Mouse (Mus musculus): ENCODE results near the gene Apaf1. TPM values are rescaled to one million over a fixed set of nuclear protein-coding genes. Genes with fewer than 3 reads are reported as not detected.

Apaf1 gene
- polyA plus RNA-seq, 1 experiment from 2014 or later: 20.4 TPM

GRCm38 (mm10) chr10:91005858-91006538, 76.6 kb downstream of the Apaf1 start:
- Histone ChIP-seq H3K9ac (replicated peaks; ENCODE audit: low read depth, low read length) (no peak overlapping the region), H3K27me3 (ENCODE audit: control insufficient read depth, insufficient read depth, low read length) (no peaks in the 10 kb centered on the region), H3K36me3 (ENCODE audit: control insufficient read depth, insufficient read depth, low read length) (no peaks in the 10 kb centered on the region), H3K27ac (ENCODE audit: low read depth, low read length) (no peak overlapping the region), H3K9me3 (ENCODE audit: control insufficient read depth, low read length) (no peaks in the 10 kb centered on the region), H3K4me1 (ENCODE audit: control insufficient read depth, insufficient read depth, low read length) (0 out of 2 replicates have a peak, but pooled peaks cover 3% of the 10 kb centered on the region), H3K4me3 (ENCODE audit: low read depth, low read length) (no peak overlapping the region), H3K4me2 (ENCODE audit: low read depth, low read length) (no peak overlapping the region)
- ATAC-seq (ENCODE audit: low read depth): no peak
- 84% methylated on average over 12 of the region's 12 CpGs for WGBS

GRCm38 (mm10) chr10:91001421-91001820, 81.1 kb downstream of the Apaf1 start:
- Histone ChIP-seq H3K9ac (replicated peaks; ENCODE audit: low read depth, low read length) (no peak overlapping the region), H3K27me3 (ENCODE audit: control insufficient read depth, insufficient read depth, low read length) (no peaks in the 10 kb centered on the region), H3K4me3 (ENCODE audit: low read depth, low read length) (no peak overlapping the region), H3K27ac (ENCODE audit: low read depth, low read length) (no peak overlapping the region), H3K9me3 (ENCODE audit: control insufficient read depth, low read length) (no peaks in the 10 kb centered on the region), H3K36me3 (ENCODE audit: control insufficient read depth, insufficient read depth, low read length) (0 out of 2 replicates have a peak, but pooled peaks cover 3% of the 10 kb centered on the region), H3K4me2 (ENCODE audit: low read depth, low read length) (no peak overlapping the region), H3K4me1 (ENCODE audit: control insufficient read depth, insufficient read depth, low read length) (0 out of 2 replicates have a peak, but pooled peaks cover 3% of the 10 kb centered on the region)
- ATAC-seq (ENCODE audit: low read depth): no peak
- WGBS: 60% methylated on average over 13 of the region's 13 CpGs

GRCm38 (mm10) chr10:90999899-91000298, 82.7 kb downstream of the Apaf1 start:
- Histone ChIP-seq H3K4me2 (ENCODE audit: low read depth, low read length) (no peak overlapping the region), H3K27me3 (ENCODE audit: control insufficient read depth, insufficient read depth, low read length) (no peaks in the 10 kb centered on the region), H3K9ac (replicated peaks; ENCODE audit: low read depth, low read length) (no peak overlapping the region), H3K9me3 (ENCODE audit: control insufficient read depth, low read length) (no peaks in the 10 kb centered on the region), H3K36me3 (ENCODE audit: control insufficient read depth, insufficient read depth, low read length) (peaks cover 7% of the 10 kb centered on the region; the same call in 1 of the 2 replicates), H3K27ac (ENCODE audit: low read depth, low read length) (no peak overlapping the region), H3K4me3 (ENCODE audit: low read depth, low read length) (no peak overlapping the region), H3K4me1 (ENCODE audit: control insufficient read depth, insufficient read depth, low read length) (0 out of 2 replicates have a peak, but pooled peaks cover 3% of the 10 kb centered on the region)
- no peak for ATAC-seq (ENCODE audit: low read depth)
- WGBS: 83% methylated on average over 5 of the region's 5 CpGs

- H3K9ac ChIP-seq (replicated peaks; ENCODE audit: low read depth, low read length): no peak overlapping the region
- no peaks in the 10 kb centered on the region for H3K9me3 ChIP-seq (ENCODE audit: control insufficient read depth, low read length)
- H3K4me3 ChIP-seq (ENCODE audit: low read depth, low read length): no peak overlapping the region
- H3K27ac ChIP-seq (ENCODE audit: low read depth, low read length): no peak overlapping the region
- ATAC-seq (ENCODE audit: low read depth): no peak
- H3K4me1 ChIP-seq (ENCODE audit: control insufficient read depth, insufficient read depth, low read length): no peaks in the 10 kb centered on the region
- no peaks in the 10 kb centered on the region for H3K27me3 ChIP-seq (ENCODE audit: control insufficient read depth, insufficient read depth, low read length)
- 83% methylated on average over 5 of the region's 5 CpGs for whole genome bisulfite sequencing
- H3K4me2 ChIP-seq (ENCODE audit: low read depth, low read length): no peak overlapping the region
- peaks cover 9% of the 10 kb centered on the region; the same call in 1 of the 2 replicates for H3K36me3 ChIP-seq (ENCODE audit: control insufficient read depth, insufficient read depth, low read length)
These were observed 88.7 kb downstream of the Apaf1 start for GRCm38 (mm10) chr10:90993869-90994268.

- no peak overlapping the region for H3K9ac ChIP-seq (replicated peaks; ENCODE audit: low read depth, low read length)
- H3K4me1 ChIP-seq (ENCODE audit: control insufficient read depth, insufficient read depth, low read length): no peaks in the 10 kb centered on the region
- no peaks in the 10 kb centered on the region for H3K27me3 ChIP-seq (ENCODE audit: control insufficient read depth, insufficient read depth, low read length)
- no peak overlapping the region for H3K4me2 ChIP-seq (ENCODE audit: low read depth, low read length)
- no peak overlapping the region for H3K4me3 ChIP-seq (ENCODE audit: low read depth, low read length)
- ATAC-seq (ENCODE audit: low read depth): no peak
- 89% methylated on average over 6 of the region's 6 CpGs for WGBS
- no peak overlapping the region for H3K27ac ChIP-seq (ENCODE audit: low read depth, low read length)
- H3K9me3 ChIP-seq (ENCODE audit: control insufficient read depth, low read length): no peaks in the 10 kb centered on the region
- H3K36me3 ChIP-seq (ENCODE audit: control insufficient read depth, insufficient read depth, low read length): peaks cover 7% of the 10 kb centered on the region; the same call in 1 of the 2 replicates
These were observed 90.3 kb downstream of the Apaf1 start for GRCm38 (mm10) chr10:90992237-90992636.

- H3K27me3 ChIP-seq (ENCODE audit: control insufficient read depth, insufficient read depth, low read length): no peaks in the 10 kb centered on the region
- ATAC-seq (ENCODE audit: low read depth): no peak
- no peak overlapping the region for H3K9ac ChIP-seq (replicated peaks; ENCODE audit: low read depth, low read length)
- H3K4me2 ChIP-seq (ENCODE audit: low read depth, low read length): no peak overlapping the region
- 93% methylated on average over 6 of the region's 6 CpGs for WGBS
- no peak overlapping the region for H3K4me3 ChIP-seq (ENCODE audit: low read depth, low read length)
- no peak overlapping the region for H3K27ac ChIP-seq (ENCODE audit: low read depth, low read length)
- peaks cover 3% of the 10 kb centered on the region; the same call in 1 of the 2 replicates for H3K36me3 ChIP-seq (ENCODE audit: control insufficient read depth, insufficient read depth, low read length)
- no peaks in the 10 kb centered on the region for H3K9me3 ChIP-seq (ENCODE audit: control insufficient read depth, low read length)
- H3K4me1 ChIP-seq (ENCODE audit: control insufficient read depth, insufficient read depth, low read length): no peaks in the 10 kb centered on the region
These were observed 92.2 kb downstream of the Apaf1 start for GRCm38 (mm10) chr10:90990340-90990739.

- Histone ChIP-seq H3K27me3 (ENCODE audit: control insufficient read depth, insufficient read depth, low read length) (no peaks in the 10 kb centered on the region), H3K4me2 (ENCODE audit: low read depth, low read length) (no peak overlapping the region), H3K9me3 (ENCODE audit: control insufficient read depth, low read length) (no peaks in the 10 kb centered on the region), H3K4me3 (ENCODE audit: low read depth, low read length) (no peak overlapping the region), H3K4me1 (ENCODE audit: control insufficient read depth, insufficient read depth, low read length) (no peaks in the 10 kb centered on the region), H3K27ac (ENCODE audit: low read depth, low read length) (no peak overlapping the region), H3K36me3 (ENCODE audit: control insufficient read depth, insufficient read depth, low read length) (no peaks in the 10 kb centered on the region), H3K9ac (replicated peaks; ENCODE audit: low read depth, low read length) (no peak overlapping the region)
- WGBS: 83% methylated on average over 8 of the region's 8 CpGs
- no peak for ATAC-seq (ENCODE audit: low read depth)
These were observed 99.5 kb downstream of the Apaf1 start for GRCm38 (mm10) chr10:90983046-90983445.

- ATAC-seq (ENCODE audit: low read depth): no peak
- H3K9ac ChIP-seq (replicated peaks; ENCODE audit: low read depth, low read length): no peak overlapping the region
- no peak overlapping the region for H3K27ac ChIP-seq (ENCODE audit: low read depth, low read length)
- H3K4me2 ChIP-seq (ENCODE audit: low read depth, low read length): no peak overlapping the region
- 93% methylated on average over 4 of the region's 4 CpGs for WGBS
- H3K36me3 ChIP-seq (ENCODE audit: control insufficient read depth, insufficient read depth, low read length): no peaks in the 10 kb centered on the region
- no peaks in the 10 kb centered on the region for H3K9me3 ChIP-seq (ENCODE audit: control insufficient read depth, low read length)
- H3K4me1 ChIP-seq (ENCODE audit: control insufficient read depth, insufficient read depth, low read length): no peaks in the 10 kb centered on the region
- no peaks in the 10 kb centered on the region for H3K27me3 ChIP-seq (ENCODE audit: control insufficient read depth, insufficient read depth, low read length)
- H3K4me3 ChIP-seq (ENCODE audit: low read depth, low read length): no peak overlapping the region
These were observed 100.8 kb downstream of the Apaf1 start for GRCm38 (mm10) chr10:90981811-90982210.

- H3K4me2 ChIP-seq (ENCODE audit: low read depth, low read length): no peak overlapping the region
- peaks cover 6% of the 10 kb centered on the region; the same call in 1 of the 2 replicates for H3K4me1 ChIP-seq (ENCODE audit: control insufficient read depth, insufficient read depth, low read length)
- H3K36me3 ChIP-seq (ENCODE audit: control insufficient read depth, insufficient read depth, low read length): no peaks in the 10 kb centered on the region
- WGBS: 88% methylated on average over 6 of the region's 6 CpGs
- no peaks in the 10 kb centered on the region; the same call in 1 of the 2 replicates for H3K27me3 ChIP-seq (ENCODE audit: control insufficient read depth, insufficient read depth, low read length)
- H3K27ac ChIP-seq (ENCODE audit: low read depth, low read length): no peak overlapping the region
- no peak overlapping the region for H3K9ac ChIP-seq (replicated peaks; ENCODE audit: low read depth, low read length)
- H3K9me3 ChIP-seq (ENCODE audit: control insufficient read depth, low read length): no peaks in the 10 kb centered on the region
- no peak overlapping the region for H3K4me3 ChIP-seq (ENCODE audit: low read depth, low read length)
- ATAC-seq (ENCODE audit: low read depth): no peak
These were observed 108.1 kb downstream of the Apaf1 start for GRCm38 (mm10) chr10:90974491-90974890.

Measured in neural tube, embryonic 14.5 days (tissue).